Mouse (Mus musculus) neutrophil, adult 65 days (primary cell): ENCODE measurements around the gene Rhox13. TPM values are rescaled to one million over a fixed set of nuclear protein-coding genes. Genes with fewer than 3 reads are reported as not detected.

ENCODE experiments used
- total RNA-seq: library from RNA; stranded (reverse); gene quantifications from 2 replicates; pipeline ENCODE4 v1.2.4, GENCODE M21; 2023

Rhox13 gene
- not detected in 2 replicates for total RNA-seq

DNA sequence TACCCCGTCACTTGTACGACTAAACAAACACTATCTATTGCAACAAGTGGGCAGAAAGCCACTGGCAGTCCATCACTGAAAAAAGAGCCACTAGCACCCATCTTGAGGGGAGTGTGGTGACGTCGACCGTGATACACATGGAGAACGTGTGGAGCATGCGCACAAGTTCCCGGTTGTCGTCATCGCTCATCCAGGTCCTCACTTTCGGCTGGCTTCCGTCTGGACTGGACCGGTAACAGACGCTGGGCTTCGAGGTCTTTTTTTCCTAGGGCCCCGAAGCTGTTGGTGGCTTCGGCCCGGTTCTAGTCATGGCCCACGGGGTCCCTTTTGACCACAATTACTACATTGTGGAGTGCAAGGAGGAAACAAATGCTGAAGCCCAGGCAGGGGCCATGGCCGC, at the start of gene Rhox13:
Gene Rhox13 (plus strand): TSS at position 238 of the 400 bp plus-strand sequence.

DNA sequence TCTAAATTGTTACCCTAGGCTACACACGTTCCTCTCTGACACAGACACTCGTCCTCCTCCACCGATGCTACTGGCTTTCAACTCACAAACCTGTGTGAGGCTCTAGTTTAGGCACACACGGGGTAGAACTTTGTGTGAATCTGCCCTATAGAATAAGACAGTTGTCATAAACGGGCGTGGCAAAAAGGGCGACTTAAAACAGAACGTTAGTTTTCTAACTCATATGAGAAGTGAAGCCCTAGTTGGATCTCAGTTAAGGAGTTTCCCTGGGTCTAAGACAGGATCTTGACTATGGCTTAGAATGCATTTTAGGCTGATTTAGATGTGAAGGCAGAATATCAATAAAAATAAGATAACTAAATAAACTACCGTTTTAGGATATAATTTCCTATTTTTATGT, 36.0 kb upstream of the Rhox13 start, which contains the start of gene Rhox11:
Gene Rhox11 (minus strand): TSS at position 101 of the 400 bp plus-strand sequence.

DNA sequence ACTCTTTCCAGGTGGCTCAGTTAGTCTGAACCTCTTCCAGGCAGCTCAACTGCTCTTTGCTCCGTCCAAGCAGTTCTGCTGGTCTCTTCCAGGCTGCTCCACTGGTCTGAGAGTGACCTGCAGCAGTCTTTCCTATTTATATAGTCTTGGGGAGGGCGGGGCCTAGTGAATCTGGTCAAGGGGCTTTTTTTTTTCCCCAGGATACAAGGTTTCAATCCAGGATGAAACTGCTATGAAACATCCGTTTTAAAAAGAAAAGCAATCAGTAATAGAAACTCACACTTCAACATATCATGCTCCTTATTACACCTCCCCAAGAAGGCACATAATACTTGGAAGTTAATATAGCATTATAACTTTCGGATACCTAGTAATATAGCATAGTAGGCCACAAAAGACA, 10.2 kb upstream of the Rhox13 start, which contains the start of gene Rhox12:
Gene Rhox12 (minus strand): TSS at position 101 of the 400 bp plus-strand sequence.

Other genes starting within 250 kb of the Rhox13 start
- gene Rhox8, start 242.3 kb upstream of the Rhox13 start, total RNA-seq: not detected in 2 replicates
- gene Rhox7b, start 224.0 kb upstream of the Rhox13 start, total RNA-seq: not detected in 2 replicates
- not detected in 2 replicates for gene Rhox9, start 219.4 kb upstream of the Rhox13 start, total RNA-seq
- not detected in 2 replicates for gene Btg1-ps1, start 102.4 kb upstream of the Rhox13 start, total RNA-seq
- not detected in 2 replicates for gene Btg1-ps2, start 78.1 kb upstream of the Rhox13 start, total RNA-seq
- not detected in 2 replicates for gene Rhox10, start 54.7 kb upstream of the Rhox13 start, total RNA-seq
- not detected in 2 replicates for gene Rhox11, start 36.1 kb upstream of the Rhox13 start, total RNA-seq
- not detected in 2 replicates for gene Rhox12, start 10.3 kb upstream of the Rhox13 start, total RNA-seq
- 24.2 and 27.3 TPM in 2 replicates for gene Zbtb33, start 68.6 kb downstream of the Rhox13 start, total RNA-seq
- gene Tmem255a, start 131.2 kb downstream of the Rhox13 start, total RNA-seq: not detected in 2 replicates
- not detected in 2 replicates for gene Atp1b4, start 195.0 kb downstream of the Rhox13 start, total RNA-seq